Mouse (Mus musculus): ENCODE results near the gene Glis1.

Glis1 gene

GRCm38 (mm10) chr4:107623916-107624315 is 189.5 kb downstream of the Glis1 start:
- WGBS = 59% methylated on average over 6 of the region's 6 CpGs

- 91% methylated on average over 5 of the region's 5 CpGs for WGBS
Observed at GRCm38 (mm10) chr4:107624951-107625350, 190.6 kb downstream of the Glis1 start.

GRCm38 (mm10) chr4:107628226-107628625 is 193.8 kb downstream of the Glis1 start:
- 84% methylated on average over 4 of the region's 4 CpGs for WGBS

GRCm38 (mm10) chr4:107628921-107629411 is 194.6 kb downstream of the Glis1 start:
- 78% methylated on average over 17 of the region's 17 CpGs for WGBS

- WGBS = 82% methylated on average over 6 of the region's 6 CpGs
Observed at GRCm38 (mm10) chr4:107634631-107635030, 200.2 kb downstream of the Glis1 start.

GRCm38 (mm10) chr4:107636099-107636498 is 201.7 kb downstream of the Glis1 start:
- WGBS = 83% methylated on average over 6 of the region's 6 CpGs

GRCm38 (mm10) chr4:107637670-107638069 is 203.3 kb downstream of the Glis1 start:
- WGBS = 68% methylated on average over 3 of the region's 3 CpGs

- WGBS = 90% methylated on average over 10 of the region's 10 CpGs
Observed at GRCm38 (mm10) chr4:107638303-107638702, 203.9 kb downstream of the Glis1 start.

- WGBS = 74% methylated on average over 4 of the region's 4 CpGs
Observed at GRCm38 (mm10) chr4:107641624-107642023, 207.2 kb downstream of the Glis1 start.

- whole genome bisulfite sequencing = 92% methylated on average over 5 of the region's 5 CpGs
Observed at GRCm38 (mm10) chr4:107648959-107649485, 214.6 kb downstream of the Glis1 start.

- 36% methylated on average over 12 of the region's 12 CpGs for WGBS
Observed at GRCm38 (mm10) chr4:107651021-107651496, 216.7 kb downstream of the Glis1 start.

- WGBS = 7% methylated on average over 7 of the region's 7 CpGs
Observed at GRCm38 (mm10) chr4:107652598-107653279, 218.3 kb downstream of the Glis1 start.

- WGBS = 57% methylated on average over 5 of the region's 5 CpGs
Observed at GRCm38 (mm10) chr4:107653280-107653643, 218.9 kb downstream of the Glis1 start.

- 80% methylated on average over 11 of the region's 11 CpGs for WGBS
Observed at GRCm38 (mm10) chr4:107660649-107661048, 226.3 kb downstream of the Glis1 start.

GRCm38 (mm10) chr4:107668514-107668913 is 234.1 kb downstream of the Glis1 start:
- 85% methylated on average over 2 of the region's 2 CpGs for whole genome bisulfite sequencing

GRCm38 (mm10) chr4:107670731-107671130 is 236.3 kb downstream of the Glis1 start:
- 88% methylated on average over 5 of the region's 5 CpGs for WGBS

- WGBS = 15% methylated on average over 23 of the region's 23 CpGs
Observed at GRCm38 (mm10) chr4:107673638-107674321, 239.4 kb downstream of the Glis1 start.

GRCm38 (mm10) chr4:107674322-107674644 is 239.9 kb downstream of the Glis1 start:
- 26% methylated on average over 5 of the region's 5 CpGs for WGBS

- 44% methylated on average over 10 of the region's 10 CpGs for WGBS
Observed at GRCm38 (mm10) chr4:107675645-107676044, 241.3 kb downstream of the Glis1 start.

- WGBS = 54% methylated on average over 15 of the region's 15 CpGs
Observed at GRCm38 (mm10) chr4:107680311-107681098, 246.1 kb downstream of the Glis1 start.

- WGBS = 55% methylated on average over 9 of the region's 9 CpGs
Observed at GRCm38 (mm10) chr4:107681099-107681849, 246.9 kb downstream of the Glis1 start.
